Mouse (Mus musculus): ENCODE data around the gene Ankrd23. TPM values are rescaled to one million over a fixed set of nuclear protein-coding genes. Genes with fewer than 3 reads are reported as not detected.
"Not testable (repeated sequence)": the region's sequence is repeated elsewhere in the genome, so short reads cannot be mapped to it uniquely, and the experiment has no call there.

Ankrd23 gene
- total RNA-seq (2012; rRNA removed) (2.0 and 2.9 TPM in 2 replicates), polyA plus RNA-seq (2012; ENCODE audit: insufficient read depth in 1 of 2, insufficient read length in 2 of 2, low read depth in 1 of 2, low replicate concordance in 2 of 2, missing spikeins in 1 of 2) (1 to 10 TPM in 1 of 2 experiments, not detected in 1; 3.7 TPM)

GRCm38 (mm10) chr1:36536783-36537182 lies at the start of gene Ankrd23:
Gene Ankrd23 (minus strand): TSS chr1:36536883.
- not testable (repeated sequence) for H3K27ac ChIP-seq (ENCODE audit: control insufficient read depth, low read depth, low read length); H3K36me3 ChIP-seq (ENCODE audit: control insufficient read depth in 1 of 2, insufficient read depth in 2 of 2, low read length in 2 of 2); DNase-seq (ENCODE audit: low read depth, low spot score)

GRCm38 (mm10) chr1:36586288-36586687 lies 49.6 kb upstream of the Ankrd23 start:
- H3K9me3 ChIP-seq (replicated peaks; ENCODE audit: insufficient read depth, low read length): no peaks in the 10 kb centered on the region
- no peak overlapping the region for H3K9ac ChIP-seq (ENCODE audit: control insufficient read depth, low read depth, low read length, poor library complexity, severe bottlenecking)
- no peak overlapping the region for H3K4me3 ChIP-seq (ENCODE audit: control insufficient read depth in 1 of 2, insufficient read depth in 1 of 2, low read depth in 2 of 2, low read length in 2 of 2)
- no peaks in the 10 kb centered on the region; a peak in 1 of 4 replicates for H3K27me3 ChIP-seq (ENCODE audit: control insufficient read depth in 1 of 2, insufficient read depth in 2 of 2, low read length in 2 of 2)
- no peak overlapping the region for H3K27ac ChIP-seq (ENCODE audit: control insufficient read depth, low read depth, low read length)
- DNase-seq (ENCODE audit: low read depth, low spot score): no peak
- H3K4me1 ChIP-seq (ENCODE audit: control insufficient read depth in 1 of 2, insufficient read depth in 2 of 2, low read length in 2 of 2): no peaks in the 10 kb centered on the region
- no peaks in the 10 kb centered on the region for H3K36me3 ChIP-seq (ENCODE audit: control insufficient read depth in 1 of 2, insufficient read depth in 2 of 2, low read length in 2 of 2)
- no peak for TF ChIP-seq KAT2A (conservative IDR thresholded peaks at IDR 0.05; ENCODE audit: low read depth, low read length)
- H3K79me2 ChIP-seq (ENCODE audit: control insufficient read depth, insufficient read depth, low read length, poor library complexity): no peaks in the 10 kb centered on the region

More at GRCm38 (mm10) chr1:36536783-36537182, at the start of gene Ankrd23:
- H3K9me3 ChIP-seq (replicated peaks; ENCODE audit: insufficient read depth, low read length); H3K4me3 ChIP-seq (ENCODE audit: control insufficient read depth in 1 of 2, insufficient read depth in 1 of 2, low read depth in 2 of 2, low read length in 2 of 2); H3K9ac ChIP-seq (ENCODE audit: control insufficient read depth, low read depth, low read length, poor library complexity, severe bottlenecking); H3K4me1 ChIP-seq (ENCODE audit: control insufficient read depth in 1 of 2, insufficient read depth in 2 of 2, low read length in 2 of 2); H3K79me2 ChIP-seq (ENCODE audit: control insufficient read depth, insufficient read depth, low read length, poor library complexity); H3K27me3 ChIP-seq (ENCODE audit: control insufficient read depth in 1 of 2, insufficient read depth in 2 of 2, low read length in 2 of 2): not testable (repeated sequence)

- TF ChIP-seq NELFE (IDR thresholded peaks at IDR 0.05; ENCODE audit: low read depth, low read length): no peak
- TF ChIP-seq ZMIZ1 (IDR thresholded peaks at IDR 0.05; ENCODE audit: low read depth, low read length): no peak
- TF ChIP-seq RCOR1 (IDR thresholded peaks at IDR 0.05; ENCODE audit: low read depth, low read length): no peak
- no peak for TF ChIP-seq BHLHE40 (IDR thresholded peaks at IDR 0.05; ENCODE audit: borderline replicate concordance, low read depth, low read length)
- TF ChIP-seq USF1 (IDR thresholded peaks at IDR 0.05; ENCODE audit: low read depth, low read length): no peak
- TF ChIP-seq ZNF384 (IDR thresholded peaks at IDR 0.05; ENCODE audit: low read depth, low read length): no peak
- H3K9ac ChIP-seq (ENCODE audit: control insufficient read depth, low read depth, low read length, poor library complexity, severe bottlenecking): no peak overlapping the region
- no peaks in the 10 kb centered on the region; a peak in 1 of 4 replicates for H3K27me3 ChIP-seq (ENCODE audit: control insufficient read depth in 1 of 2, insufficient read depth in 2 of 2, low read length in 2 of 2)
- no peaks in the 10 kb centered on the region for H3K4me1 ChIP-seq (ENCODE audit: control insufficient read depth in 1 of 2, insufficient read depth in 2 of 2, low read length in 2 of 2)
- no peaks in the 10 kb centered on the region for H3K36me3 ChIP-seq (ENCODE audit: control insufficient read depth in 1 of 2, insufficient read depth in 2 of 2, low read length in 2 of 2)
- no peaks in the 10 kb centered on the region for H3K9me3 ChIP-seq (replicated peaks; ENCODE audit: insufficient read depth, low read length)
- H3K27ac ChIP-seq (ENCODE audit: control insufficient read depth, low read depth, low read length): no peak overlapping the region
- H3K4me3 ChIP-seq (ENCODE audit: control insufficient read depth in 1 of 2, insufficient read depth in 1 of 2, low read depth in 2 of 2, low read length in 2 of 2): no peak overlapping the region
- no peaks in the 10 kb centered on the region for H3K79me2 ChIP-seq (ENCODE audit: control insufficient read depth, insufficient read depth, low read length, poor library complexity)
- no peak for DNase-seq (ENCODE audit: low read depth, low spot score)
Measured at GRCm38 (mm10) chr1:36583408-36584116, 46.9 kb upstream of the Ankrd23 start.

GRCm38 (mm10) chr1:36582211-36582610 lies 45.5 kb upstream of the Ankrd23 start:
- H3K36me3 ChIP-seq (ENCODE audit: control insufficient read depth in 1 of 2, insufficient read depth in 2 of 2, low read length in 2 of 2): no peaks in the 10 kb centered on the region
- no peaks in the 10 kb centered on the region; a peak in 1 of 4 replicates for H3K27me3 ChIP-seq (ENCODE audit: control insufficient read depth in 1 of 2, insufficient read depth in 2 of 2, low read length in 2 of 2)
- H3K9me3 ChIP-seq (replicated peaks; ENCODE audit: insufficient read depth, low read length): no peaks in the 10 kb centered on the region
- no peak overlapping the region for H3K4me3 ChIP-seq (ENCODE audit: control insufficient read depth in 1 of 2, insufficient read depth in 1 of 2, low read depth in 2 of 2, low read length in 2 of 2)
- no peaks in the 10 kb centered on the region for H3K4me1 ChIP-seq (ENCODE audit: control insufficient read depth in 1 of 2, insufficient read depth in 2 of 2, low read length in 2 of 2)
- no peak for DNase-seq (ENCODE audit: low read depth, low spot score)
- H3K79me2 ChIP-seq (ENCODE audit: control insufficient read depth, insufficient read depth, low read length, poor library complexity): no peaks in the 10 kb centered on the region
- TF ChIP-seq MXI1 (IDR thresholded peaks at IDR 0.05; ENCODE audit: low read depth, low read length) (no peak), MAZ (IDR thresholded peaks at IDR 0.05; ENCODE audit: low read depth, low read length) (no peak), POLR2A (IDR thresholded peaks at IDR 0.05; ENCODE audit: control insufficient read depth in 1 of 2, insufficient read depth in 1 of 2, low read depth in 1 of 2, low read length in 2 of 2, poor library complexity in 1 of 2) (no peak), ZC3H11A (IDR thresholded peaks at IDR 0.05; ENCODE audit: low read depth, low read length) (no peak)
- no peak overlapping the region for H3K9ac ChIP-seq (ENCODE audit: control insufficient read depth, low read depth, low read length, poor library complexity, severe bottlenecking)
- H3K27ac ChIP-seq (ENCODE audit: control insufficient read depth, low read depth, low read length): no peak overlapping the region

All from MEL (cell line).